Mouse (Mus musculus) CD4-positive, CD25-positive, alpha-beta regulatory T cell, adult 2 months (primary cell): ENCODE data around the gene Man1a.

ENCODE experiments used
- DNase-seq: peaks from one replicate; pipeline ENCODE4 v3.0.0-alpha.2; 2012; ENCODE audit warnings: low read depth, low spot score

Man1a gene

GRCm38 (mm10) chr10:54061159-54061558 lies 15.2 kb downstream of the Man1a start:
- DNase-seq = no peak

- DNase-seq = no peak
Measured at GRCm38 (mm10) chr10:54060587-54060986, 15.8 kb downstream of the Man1a start.

- DNase-seq = no peak
Measured at GRCm38 (mm10) chr10:54059679-54060249, 16.6 kb downstream of the Man1a start.

DNA sequence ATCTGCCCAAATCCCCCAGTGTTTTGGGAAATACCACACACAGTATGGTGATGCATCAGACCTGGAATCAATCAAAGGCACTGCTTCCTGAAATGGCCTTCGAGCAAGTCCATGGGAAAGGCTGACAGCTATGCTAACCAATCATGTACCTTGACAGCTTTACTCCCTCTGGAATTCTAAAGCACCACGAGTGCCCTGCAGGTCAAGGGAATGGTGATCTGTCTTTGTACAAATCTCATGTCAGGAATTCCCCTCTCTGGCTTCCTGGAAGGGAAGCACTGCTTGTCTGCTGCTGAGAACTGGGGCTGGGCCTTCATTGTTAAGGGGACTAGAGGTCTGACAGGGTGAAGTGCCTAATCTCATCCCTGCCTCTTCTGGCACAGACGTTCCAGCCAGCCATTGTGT lies 17.3 kb downstream of the Man1a start:
- no peak for DNase-seq

DNA sequence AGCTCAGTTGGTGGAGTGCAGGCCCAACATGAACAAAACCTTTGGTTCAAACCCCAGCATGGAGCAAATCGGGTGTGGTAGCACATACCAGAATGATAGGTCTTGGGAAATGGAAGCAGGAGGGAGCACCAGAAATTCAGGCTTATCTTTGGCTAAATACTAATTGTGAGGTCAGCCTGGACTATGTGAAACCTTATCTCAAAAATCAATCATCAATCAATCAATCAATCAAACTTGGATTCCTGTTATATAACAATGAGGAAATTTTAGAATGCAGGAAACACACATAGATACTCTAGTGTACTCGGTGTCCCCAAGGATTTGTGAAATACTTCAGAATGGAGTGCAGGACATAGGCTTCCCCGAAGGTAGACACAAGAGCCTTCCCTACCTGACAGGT lies 17.8 kb downstream of the Man1a start:
- DNase-seq = no peak

- no peak for DNase-seq
Measured at GRCm38 (mm10) chr10:54054188-54054587, 22.2 kb downstream of the Man1a start.

DNA sequence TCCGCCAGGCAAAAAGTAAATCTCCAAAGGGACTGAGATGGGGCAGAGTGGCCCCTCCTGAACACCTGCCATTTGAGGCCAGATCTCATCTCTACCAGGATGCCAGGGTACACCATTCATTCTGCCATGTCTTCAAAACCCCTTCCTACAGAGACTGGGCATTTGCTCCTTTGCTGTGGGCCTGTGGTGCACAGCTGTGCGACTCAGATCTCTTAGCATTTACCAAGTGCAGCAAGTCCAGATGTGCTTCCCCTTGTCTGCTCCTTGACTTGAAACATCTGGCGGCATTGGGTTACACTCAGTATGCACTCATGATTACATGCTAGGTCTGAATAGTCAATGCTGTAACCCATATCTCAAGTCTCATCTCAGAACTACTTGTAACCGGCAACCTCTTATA lies 28.5 kb downstream of the Man1a start:
- no peak for DNase-seq

DNA sequence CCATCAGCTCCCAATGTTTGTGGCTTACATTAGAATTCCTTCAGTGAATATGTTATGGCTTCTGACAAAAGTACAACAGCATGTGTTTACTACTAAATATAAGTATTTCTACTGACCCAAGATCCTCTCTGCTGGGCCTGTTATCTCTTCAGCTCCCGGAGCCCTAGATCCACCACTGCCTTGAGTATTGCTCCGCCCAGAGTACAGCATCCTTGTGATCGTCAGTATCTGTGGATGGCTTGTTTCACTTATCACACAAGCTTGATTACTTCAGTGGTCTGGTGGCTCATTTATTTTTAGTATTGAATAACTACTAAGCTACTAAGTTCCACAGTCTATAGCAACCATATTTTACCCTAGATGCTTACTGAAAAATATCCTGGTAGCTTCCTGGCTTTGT lies 33.1 kb downstream of the Man1a start:
- no peak for DNase-seq

DNA sequence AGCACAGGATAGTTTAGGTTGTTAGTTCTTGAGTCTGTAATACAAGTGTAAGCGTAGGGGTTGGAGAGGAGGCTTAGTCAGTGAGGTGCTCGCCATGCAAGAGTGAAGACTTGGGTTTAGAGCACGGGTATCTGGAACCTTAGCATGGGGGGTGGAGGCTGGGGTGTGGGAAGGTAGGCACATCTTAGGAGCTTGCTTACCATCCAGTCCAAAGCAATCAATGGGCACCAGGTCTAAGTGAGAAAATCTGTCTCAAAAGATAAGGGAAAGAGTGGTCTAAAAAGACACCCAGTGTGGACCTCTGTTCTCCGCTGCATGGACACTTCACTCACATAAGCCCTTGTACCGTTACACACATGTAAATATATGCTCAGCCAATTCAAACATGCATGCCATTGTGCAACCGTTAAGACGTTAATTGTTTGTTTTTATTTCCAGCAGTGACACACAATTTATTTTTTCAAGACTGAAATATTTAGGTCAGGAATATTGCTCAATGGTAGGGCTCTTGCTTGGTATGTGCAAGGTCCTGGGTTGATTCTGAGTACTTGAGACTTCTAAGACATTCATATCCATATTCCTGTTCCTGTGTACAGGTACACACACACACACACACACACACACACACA lies 34.1 kb downstream of the Man1a start:
- DNase-seq = no peak

- DNase-seq = peak; percentile 68
Measured at GRCm38 (mm10) chr10:54040261-54041165, 35.9 kb downstream of the Man1a start.

DNA sequence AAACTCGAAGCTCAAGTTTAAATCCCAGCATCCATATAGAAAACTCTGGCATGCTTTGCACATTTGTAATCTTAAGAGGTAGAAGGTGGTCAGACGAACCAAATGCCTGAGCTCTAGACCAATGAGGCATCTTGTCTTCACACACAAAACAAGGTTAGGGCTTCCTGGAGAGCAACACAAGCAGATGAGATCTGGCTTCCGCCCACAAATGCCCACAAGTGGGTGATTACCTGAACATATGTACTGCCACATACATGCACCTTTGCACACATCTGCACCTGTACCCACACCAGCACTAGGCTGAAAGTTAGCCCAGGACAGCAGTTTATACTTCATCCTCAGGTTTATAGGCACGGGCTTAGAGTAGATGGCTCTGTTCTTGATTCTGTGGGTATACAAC lies 36.7 kb downstream of the Man1a start:
- peak; percentile 61 for DNase-seq

- DNase-seq = no peak
Measured at GRCm38 (mm10) chr10:54038734-54039133, 37.7 kb downstream of the Man1a start.

DNA sequence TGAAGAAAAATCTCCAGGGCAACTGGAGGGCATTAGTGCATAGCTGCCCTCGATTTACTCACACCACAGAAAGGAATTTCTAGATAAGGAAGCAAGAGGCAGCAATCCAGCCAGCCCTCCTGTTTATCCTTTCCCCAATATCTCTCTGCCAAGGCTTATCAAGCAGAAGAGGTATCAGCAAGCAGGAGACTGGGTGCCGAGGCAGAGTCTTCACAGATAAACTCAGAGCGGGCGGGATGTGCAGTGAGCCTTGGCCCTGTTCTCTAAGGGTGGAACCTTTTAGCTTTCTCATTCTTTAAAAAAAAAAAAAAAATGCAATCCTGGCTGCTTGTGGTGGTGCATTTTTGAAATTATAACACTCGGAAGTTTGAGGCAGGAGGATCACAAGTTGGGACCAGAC lies 38.2 kb downstream of the Man1a start:
- no peak for DNase-seq

- no peak for DNase-seq
Measured at GRCm38 (mm10) chr10:54037348-54038010, 38.9 kb downstream of the Man1a start.

- DNase-seq = peak; percentile 35
Measured at GRCm38 (mm10) chr10:54035586-54035985, 40.8 kb downstream of the Man1a start.

GRCm38 (mm10) chr10:54034779-54035178 lies 41.6 kb downstream of the Man1a start:
- DNase-seq = no peak

DNA sequence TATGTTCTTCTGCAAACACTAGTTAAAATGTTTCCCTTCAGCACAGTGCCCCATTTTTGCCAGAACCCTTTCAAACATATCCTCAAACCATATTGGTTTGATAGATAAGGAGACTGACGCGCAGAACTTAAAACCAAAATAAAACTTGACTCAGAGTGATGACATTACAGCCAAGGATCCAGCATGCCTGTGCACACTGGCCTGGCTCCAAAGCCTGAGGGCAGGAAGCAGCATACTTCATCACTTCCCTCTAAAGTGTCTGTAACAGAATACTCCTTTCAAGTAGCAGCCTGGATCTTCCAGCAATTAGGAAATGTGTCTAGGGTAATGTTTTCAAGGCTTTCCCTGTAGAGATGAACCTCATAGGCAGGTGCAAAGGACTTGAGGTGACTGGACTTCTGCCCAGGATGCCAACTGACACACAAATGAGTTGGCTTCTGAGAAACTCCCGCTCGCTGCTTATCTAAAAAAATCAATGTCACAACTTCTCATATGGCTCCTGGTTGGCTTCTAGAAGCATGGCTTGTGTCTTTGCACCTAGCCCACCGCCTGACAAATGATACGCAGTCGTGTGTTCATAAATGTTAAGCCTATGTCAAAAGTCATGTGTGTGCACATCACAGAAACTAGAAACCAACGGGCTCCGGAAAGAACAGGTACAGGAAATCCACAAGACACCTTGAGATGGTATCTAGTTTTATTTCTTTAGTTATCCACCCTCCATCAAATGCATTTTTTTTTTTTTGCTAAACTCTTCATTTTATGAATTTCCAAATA lies 43.9 kb downstream of the Man1a start:
- DNase-seq = peak; percentile 67

GRCm38 (mm10) chr10:54028866-54029265 lies 47.5 kb downstream of the Man1a start:
- no peak for DNase-seq

- DNase-seq = peak; percentile 48
Measured at GRCm38 (mm10) chr10:54026738-54027427, 49.5 kb downstream of the Man1a start.

GRCm38 (mm10) chr10:54026101-54026500 lies 50.3 kb downstream of the Man1a start:
- DNase-seq = no peak
